Mouse (Mus musculus): ENCODE results near the gene Fip1l1.

Fip1l1 gene

DNA sequence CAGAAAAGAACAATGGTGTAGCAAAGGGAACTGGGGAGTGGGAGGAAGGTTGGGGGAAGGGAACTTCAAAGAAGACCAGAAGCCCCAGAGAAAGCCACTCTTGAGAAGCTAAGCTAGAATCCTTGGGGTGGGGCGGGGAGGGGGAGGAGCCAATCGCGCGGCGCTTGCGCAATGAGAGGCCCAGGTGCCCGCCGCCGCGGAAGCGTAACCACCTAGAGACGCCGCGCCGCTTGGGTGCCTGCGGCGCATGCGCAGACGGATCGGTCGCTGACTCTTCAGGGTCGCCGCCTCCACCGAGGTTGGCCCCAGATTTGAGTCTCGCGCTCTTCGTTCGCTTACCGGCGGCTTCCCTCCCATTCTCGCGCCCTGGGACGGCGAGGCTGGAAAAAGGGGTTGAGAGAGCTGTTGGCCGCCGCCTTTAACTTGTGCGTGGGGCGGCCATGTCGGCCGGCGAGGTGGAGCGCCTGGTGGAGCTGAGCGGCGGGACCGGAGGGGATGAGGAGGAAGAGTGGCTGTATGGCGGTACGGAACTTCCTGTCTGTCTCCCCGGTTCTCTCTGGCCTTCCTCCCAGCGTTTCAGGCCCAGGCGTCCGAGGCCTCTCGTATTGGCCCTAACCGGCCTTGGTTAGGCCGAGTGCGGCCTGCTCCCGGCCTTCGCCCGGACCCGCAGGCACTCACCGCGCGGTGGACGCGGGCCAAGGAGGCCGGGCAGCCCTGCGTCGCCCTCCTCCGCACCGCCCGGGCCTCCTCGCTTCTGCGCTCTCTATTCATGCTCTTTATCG is at the start of gene Fip1l1:
TSS of gene Fip1l1 (plus strand) at position 210 of the 782 bp plus-strand sequence.
- WGBS: under 1% methylated on average over 73 of the region's 73 CpGs

DNA sequence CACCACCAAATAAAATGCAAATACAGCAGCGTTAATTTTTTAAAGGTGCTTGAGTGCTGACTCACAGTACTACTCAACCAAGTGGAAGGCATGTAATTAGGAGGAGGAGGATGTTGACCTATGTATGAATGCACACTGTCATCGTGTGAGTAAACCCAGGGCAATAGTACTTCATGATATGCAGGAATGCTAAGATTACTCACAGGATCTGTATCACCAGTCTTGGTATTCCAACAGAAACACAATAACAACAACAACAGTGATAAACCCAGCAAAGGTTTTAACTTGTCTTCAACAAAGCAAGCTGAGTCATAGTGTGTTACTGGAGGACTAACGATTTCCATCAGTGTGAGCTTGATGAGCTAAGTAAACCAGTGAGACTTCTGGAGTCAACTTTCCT is 42.5 kb upstream of the Fip1l1 start:
- 82% methylated on average over 3 of the region's 3 CpGs for whole genome bisulfite sequencing

- WGBS: 74% methylated on average over 5 of the region's 5 CpGs
Measured at GRCm38 (mm10) chr5:74527025-74527424, 8.2 kb upstream of the Fip1l1 start.

DNA sequence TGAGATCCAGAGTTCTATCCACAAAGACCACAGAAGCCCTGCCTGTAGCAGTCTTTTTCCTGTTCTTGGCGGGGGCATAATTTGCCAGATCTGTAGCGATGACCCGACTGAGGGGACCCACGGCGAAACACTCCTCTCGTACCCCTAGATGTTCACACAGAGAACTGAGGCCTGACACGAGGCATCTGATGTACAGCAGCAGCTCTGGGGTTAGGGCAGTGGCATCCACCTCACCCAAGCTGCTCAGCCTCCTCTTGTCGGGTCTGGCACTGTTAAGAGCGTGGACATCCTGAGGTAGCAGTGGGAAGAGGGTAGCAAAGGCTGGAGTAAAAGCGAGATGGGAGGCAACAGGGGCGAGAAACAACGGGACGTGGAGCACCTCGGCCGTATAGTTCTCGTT is 4.5 kb upstream of the Fip1l1 start:
- WGBS: 13% methylated on average over 16 of the region's 16 CpGs

DNA sequence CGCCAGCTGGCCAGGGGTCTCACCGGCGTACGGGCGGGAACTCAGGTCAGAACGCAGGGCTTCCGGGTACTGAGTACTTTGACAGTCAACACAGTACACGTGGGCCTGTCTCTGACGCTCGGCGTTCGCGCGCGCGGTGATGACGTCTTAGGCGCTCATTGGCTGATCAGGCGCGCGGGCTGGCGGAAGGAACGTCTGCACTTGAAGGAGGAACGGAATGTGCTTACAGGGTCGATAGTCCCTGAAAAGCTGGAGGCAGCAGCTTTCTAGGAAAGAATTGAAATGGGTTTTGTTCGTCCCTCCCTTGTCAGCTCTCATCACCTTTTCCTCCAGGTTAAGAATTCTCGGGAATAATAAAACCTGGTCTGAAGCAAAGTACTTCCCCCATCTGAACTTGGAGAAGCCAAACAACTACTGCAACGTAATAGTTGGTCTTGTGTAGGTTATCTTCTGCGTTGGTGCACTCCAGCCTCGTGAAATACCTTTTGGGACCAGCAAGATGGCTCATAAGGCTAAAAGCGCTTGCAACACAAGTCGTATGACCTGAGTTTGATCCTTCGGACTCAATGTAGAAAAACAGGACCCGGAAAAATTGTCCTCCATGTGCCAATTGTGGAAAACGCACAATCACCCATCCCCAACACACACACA is 3.5 kb upstream of the Fip1l1 start, which contains the start of gene Scfd2:
TSS of gene Scfd2 (minus strand) at position 130 of the 651 bp plus-strand sequence.
- WGBS: 6% methylated on average over 35 of the region's 35 CpGs

GRCm38 (mm10) chr5:74536180-74536947 is 1.1 kb downstream of the Fip1l1 start:
- WGBS: 28% methylated on average over 12 of the region's 12 CpGs

DNA sequence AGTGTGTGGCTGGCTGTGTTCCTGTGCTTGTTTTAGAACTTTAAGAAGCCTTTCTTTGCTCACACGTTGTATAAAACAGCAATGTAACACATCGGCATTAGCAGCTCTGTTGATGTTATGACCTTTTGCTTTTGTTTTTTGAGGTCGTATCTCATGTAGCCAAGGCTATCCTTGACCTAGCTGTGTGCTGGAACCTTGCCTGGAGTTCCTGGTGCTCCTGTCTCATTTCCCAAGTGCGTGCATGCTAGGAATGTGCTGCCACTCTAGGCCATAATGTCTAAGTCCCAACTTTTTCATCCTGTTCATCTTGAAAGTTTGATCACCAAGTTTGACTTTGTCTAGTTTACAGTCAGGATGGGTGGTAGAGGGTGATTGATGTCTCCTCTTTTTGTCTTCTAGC is 10.4 kb downstream of the Fip1l1 start:
- 77% methylated on average over 4 of the region's 4 CpGs for WGBS

- WGBS: 48% methylated on average over 8 of the region's 8 CpGs
Measured at GRCm38 (mm10) chr5:74549566-74549965, 14.3 kb downstream of the Fip1l1 start.

DNA sequence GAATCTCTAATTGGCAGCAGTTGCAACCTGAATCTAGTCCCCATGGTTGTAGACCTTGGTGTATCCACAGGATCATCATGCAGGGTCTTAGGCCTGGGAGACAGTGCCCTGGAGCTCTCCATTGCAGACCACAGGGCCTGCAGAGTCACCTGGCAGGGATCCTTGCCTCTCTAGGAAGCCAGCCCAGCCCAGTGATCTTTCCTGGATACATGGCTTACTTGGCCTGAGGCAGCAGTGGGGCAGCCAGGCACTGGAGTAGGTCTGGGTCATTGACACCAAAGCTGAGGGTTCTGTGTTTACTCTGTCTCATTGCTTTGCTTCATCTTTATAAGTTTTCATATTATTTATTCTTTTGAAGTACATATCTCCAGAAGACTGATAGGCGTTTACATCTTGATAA is 25.9 kb downstream of the Fip1l1 start:
- WGBS: 94% methylated on average over 1 of the region's 1 CpGs

DNA sequence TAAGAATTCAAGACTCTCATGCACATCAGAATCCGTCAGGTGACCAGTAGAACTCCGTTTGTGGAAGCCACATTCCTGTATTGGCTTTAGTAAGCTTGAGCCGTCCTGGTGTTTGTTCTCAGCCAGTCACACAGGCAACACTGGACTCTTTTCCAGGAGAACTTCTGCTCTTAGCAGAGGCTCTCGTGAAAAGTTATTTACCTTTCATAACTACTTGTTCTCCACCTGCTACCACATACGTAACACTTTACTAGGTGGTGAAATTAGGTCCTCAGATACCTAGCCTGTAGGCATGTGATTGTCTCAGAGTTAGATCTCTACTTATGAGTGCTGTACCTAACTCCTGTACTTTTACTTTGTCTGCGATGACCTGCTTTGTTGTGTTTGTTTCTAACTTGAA is 36.5 kb downstream of the Fip1l1 start:
- WGBS: 86% methylated on average over 6 of the region's 6 CpGs

GRCm38 (mm10) chr5:74589133-74589532 is 53.9 kb downstream of the Fip1l1 start:
- 96% methylated on average over 7 of the region's 7 CpGs for WGBS

- 85% methylated on average over 5 of the region's 5 CpGs for WGBS
Measured at GRCm38 (mm10) chr5:74591413-74591812, 56.2 kb downstream of the Fip1l1 start.

DNA sequence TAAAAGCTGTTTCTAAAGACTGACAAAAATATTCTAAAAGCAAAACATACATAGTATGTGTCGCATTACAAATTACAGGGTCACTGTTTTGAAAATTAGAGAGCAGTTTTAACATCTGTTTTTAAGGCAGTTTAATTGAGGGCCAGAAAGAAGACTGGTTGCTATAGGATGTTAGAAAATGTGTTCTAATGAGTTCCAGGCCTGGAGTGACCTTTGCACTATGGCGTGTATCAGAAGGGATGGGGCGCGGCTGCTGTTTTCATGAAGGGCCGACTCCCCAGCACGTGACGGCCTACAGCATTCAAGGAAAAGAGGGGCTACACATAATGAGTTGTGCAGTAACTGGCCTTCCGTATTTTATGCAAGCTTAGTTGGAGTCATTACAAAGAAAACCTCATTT is 57.9 kb downstream of the Fip1l1 start:
- 88% methylated on average over 8 of the region's 8 CpGs for WGBS

DNA sequence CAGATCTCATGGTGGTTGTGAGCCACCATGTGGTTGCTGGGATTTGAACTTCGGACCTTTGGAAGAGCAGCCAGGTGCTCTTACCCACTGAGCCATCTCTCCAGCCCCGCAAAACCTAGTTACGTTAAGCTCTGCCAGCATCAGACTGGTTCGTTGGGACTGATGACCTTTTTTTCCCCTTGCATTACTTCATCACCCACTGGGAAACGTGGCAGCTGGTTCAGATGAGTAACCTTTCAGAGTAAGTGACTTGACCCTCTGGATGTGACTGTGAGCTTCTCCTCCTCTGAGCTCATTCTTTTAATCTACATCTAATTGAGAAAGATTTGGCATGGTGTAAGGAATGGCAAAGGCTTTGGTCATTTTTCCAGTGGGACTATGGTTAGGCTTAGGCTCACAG is 64.8 kb downstream of the Fip1l1 start:
- 86% methylated on average over 5 of the region's 5 CpGs for WGBS

DNA sequence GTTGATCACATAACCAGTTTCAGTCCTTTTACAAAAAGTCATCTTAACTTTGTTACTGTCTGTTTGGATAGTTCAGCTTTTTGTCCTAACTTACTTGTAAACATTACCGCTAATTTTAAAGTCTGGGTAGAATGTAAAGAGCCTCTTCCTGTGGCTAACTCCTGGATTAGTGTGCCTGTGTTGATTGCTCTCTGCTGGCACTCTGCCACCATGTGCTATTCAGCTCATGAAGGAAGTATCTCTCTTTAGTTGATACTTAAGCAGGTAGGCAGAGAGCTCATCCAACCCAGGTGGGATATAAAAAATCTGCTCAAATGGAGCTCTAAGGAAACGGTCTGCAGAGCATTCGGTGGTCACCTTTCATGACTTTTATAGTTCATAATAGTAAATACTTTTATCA is 65.9 kb downstream of the Fip1l1 start:
- 85% methylated on average over 3 of the region's 3 CpGs for WGBS

GRCm38 (mm10) chr5:74601965-74602364 is 66.7 kb downstream of the Fip1l1 start:
- 78% methylated on average over 6 of the region's 6 CpGs for WGBS

DNA sequence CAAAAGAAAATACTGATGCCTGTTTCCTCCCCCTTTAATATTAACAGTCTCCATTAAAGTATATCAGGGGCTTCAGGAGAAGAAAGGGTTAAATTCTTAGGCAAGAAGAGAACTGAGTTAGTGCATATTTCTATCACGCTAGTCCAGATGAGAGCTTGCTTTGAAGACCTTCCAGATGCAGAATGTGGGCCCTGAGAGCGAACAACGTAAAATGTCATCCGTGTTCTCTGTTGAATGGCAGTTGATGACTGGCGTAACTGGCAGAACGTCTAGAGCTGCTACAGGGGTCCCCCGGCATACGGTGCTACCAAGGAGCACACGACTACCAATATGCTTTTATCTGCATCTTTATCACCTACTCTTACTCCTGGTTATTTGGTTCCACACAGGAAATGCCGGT is 67.1 kb downstream of the Fip1l1 start:
- 89% methylated on average over 10 of the region's 10 CpGs for WGBS

DNA sequence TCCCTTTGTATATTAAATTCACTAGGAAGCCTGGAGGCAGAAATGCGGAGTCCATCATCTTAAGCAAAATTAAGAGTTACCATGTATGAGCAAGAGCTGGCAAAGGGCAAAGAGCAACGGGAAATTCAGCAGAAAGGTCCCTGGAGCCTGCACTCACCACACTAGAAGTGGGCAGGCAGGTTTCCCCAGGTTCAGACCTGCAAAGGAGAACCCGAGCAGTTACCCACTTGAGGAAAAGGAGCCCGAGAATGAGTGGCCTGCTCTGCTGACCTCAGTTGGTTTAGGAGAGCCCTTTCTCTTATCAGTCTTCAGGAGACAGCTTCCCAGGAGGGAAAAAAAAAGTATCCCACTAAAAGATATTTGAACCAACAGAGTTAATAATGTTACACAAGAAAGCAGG is 68.1 kb downstream of the Fip1l1 start:
- 89% methylated on average over 4 of the region's 4 CpGs for WGBS

DNA sequence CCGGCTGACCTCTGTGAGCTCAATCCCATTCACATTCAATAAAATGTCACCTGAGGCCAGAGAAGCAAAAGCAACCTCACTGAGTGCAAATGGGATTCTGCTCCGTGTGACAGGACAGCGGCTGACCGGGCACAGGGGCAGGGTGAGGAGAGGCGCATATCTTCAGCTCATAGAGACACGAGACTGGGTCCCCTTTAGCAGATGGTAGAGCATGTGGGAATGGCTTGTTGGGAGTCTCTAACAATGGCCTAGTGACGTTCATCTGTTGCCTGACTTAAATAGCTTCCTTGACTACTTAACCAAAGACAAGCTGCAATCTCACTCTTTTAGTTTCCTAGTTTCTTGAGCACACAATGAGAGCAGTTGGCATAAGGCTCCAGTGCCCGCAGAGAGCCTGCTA is 71.0 kb downstream of the Fip1l1 start:
- 72% methylated on average over 8 of the region's 8 CpGs for WGBS

DNA sequence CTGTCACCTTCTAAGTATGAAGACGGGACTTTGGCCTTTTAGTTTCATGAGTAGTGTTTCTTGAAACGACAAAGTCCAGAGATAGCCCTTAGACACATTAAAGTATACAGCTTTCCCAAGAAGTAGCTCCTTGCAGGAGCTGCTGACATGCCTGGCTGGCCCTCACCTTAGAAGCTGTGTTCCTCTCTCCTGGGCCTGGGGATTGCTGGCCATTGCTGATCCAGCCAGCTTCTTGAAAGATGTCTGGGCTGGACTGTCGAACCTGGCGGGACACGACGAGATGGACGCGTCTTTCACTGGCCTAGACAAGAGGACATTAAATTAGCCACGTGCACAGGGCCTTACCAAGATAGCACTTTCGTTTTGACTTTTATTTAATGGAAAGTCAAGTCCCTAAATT is 75.3 kb downstream of the Fip1l1 start:
- WGBS: 91% methylated on average over 10 of the region's 10 CpGs

DNA sequence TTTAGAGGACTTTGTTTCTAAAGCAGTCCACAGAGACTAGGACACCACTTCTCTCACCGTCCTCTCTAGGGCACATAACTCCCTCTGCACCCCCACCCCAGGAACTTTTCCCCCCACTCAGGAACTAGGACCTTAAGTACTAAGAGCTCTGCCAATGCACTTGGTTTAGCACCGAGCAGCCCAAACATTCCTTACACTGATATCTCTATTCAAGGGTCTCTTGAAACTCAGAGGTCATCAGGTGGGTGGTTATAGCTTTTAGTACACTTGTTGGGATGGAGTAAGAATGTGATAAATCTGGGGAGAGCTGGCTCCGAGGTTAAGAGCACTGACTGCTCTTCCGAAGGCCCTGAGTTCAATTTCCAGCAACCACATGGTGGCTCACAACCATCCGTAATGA is 77.5 kb downstream of the Fip1l1 start:
- WGBS: 88% methylated on average over 5 of the region's 5 CpGs

DNA sequence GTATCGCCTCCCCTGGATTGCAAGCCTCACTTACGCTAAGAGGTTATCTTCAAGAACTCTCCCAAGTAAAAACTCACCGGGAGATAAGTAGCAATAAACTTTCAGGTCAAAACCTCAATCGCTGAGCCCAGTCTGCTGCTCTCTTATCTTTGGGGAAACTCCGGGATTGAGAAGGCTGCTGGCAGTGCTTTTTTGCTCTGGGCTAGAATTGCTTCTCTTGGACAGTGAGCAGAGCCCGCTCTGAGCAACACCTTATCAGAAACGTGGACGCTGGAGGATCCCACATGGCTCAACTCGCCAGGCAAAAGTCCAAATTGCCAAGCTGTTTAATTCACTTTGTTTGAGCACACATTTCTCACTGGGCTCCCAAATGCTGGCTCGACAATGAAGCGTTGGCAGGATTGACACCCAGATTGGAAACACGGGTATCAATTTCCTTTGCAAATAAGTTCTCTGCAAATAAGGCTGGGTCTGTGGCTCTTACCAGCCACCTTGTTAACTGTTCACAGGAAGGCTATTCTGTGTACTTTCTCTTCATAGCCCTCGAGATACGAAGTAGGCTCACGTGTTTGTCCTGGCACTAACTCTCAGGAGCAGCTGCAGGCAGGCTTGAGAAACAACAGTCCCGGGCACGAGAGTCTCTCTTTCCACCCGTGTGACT is 78.4 kb downstream of the Fip1l1 start:
- 49% methylated on average over 18 of the region's 18 CpGs for WGBS
